Mouse (Mus musculus) CH12.LX (cell line): Measurements from ENCODE around the gene Dnmbp. TPM values are rescaled to one million over a fixed set of nuclear protein-coding genes. Genes with fewer than 3 reads are reported as not detected.

ENCODE experiments used
- DNase-seq: peaks from one replicate; pipeline ENCODE4 v3.0.0-alpha.2; 2013; ENCODE audit errors: extremely low read depth
- H3K27ac ChIP-seq: 2 replicates; pipeline ENCODE4 v1.5.1; 2012; ENCODE audit warnings: low read depth, mild to moderate bottlenecking, control low read depth, moderate library complexity; ENCODE audit not compliant: insufficient read depth
- H3K27me3 ChIP-seq: replicated peaks from 2 replicates; pipeline ENCODE3; 2012; ENCODE audit warnings: inconsistent platforms
- H3K36me3 ChIP-seq, 2 experiments: replicated peaks in 1 of 2; 2 replicates each; pipeline versions ENCODE3 to v1.6.1; 2012; ENCODE audit warnings: inconsistent platforms in 1 of 2, low read length in 1 of 2, mild to moderate bottlenecking in 1 of 2, mixed read lengths in 1 of 2, moderate library complexity in 1 of 2; ENCODE audit not compliant: control insufficient read depth in 1 of 2, insufficient read depth in 1 of 2
- H3K4me1 ChIP-seq, 2 experiments: 2 replicates each; pipeline ENCODE4 v1.6.1; 2012; ENCODE audit warnings: inconsistent platforms in 1 of 2, moderate library complexity in 1 of 2; ENCODE audit not compliant: insufficient read depth in 2 of 2, control insufficient read depth in 1 of 2
- H3K4me2 ChIP-seq: 2 replicates; pipeline ENCODE4 v1.6.1; 2012; ENCODE audit warnings: low read depth, mild to moderate bottlenecking, control low read depth; ENCODE audit not compliant: poor library complexity, insufficient read depth, severe bottlenecking
- H3K4me3 ChIP-seq, 3 experiments: fragments of 150-350 bp in 1 of 3; sonication (generic) in 1 of 3; replicated peaks in 1 of 3; 2 replicates each; pipeline versions ENCODE3 to v1.5.1; 2011 to 2012; ENCODE audit warnings: low read depth in 2 of 3, low read length in 2 of 3, mild to moderate bottlenecking in 2 of 3, moderate library complexity in 2 of 3, control low read depth in 1 of 3, improper control_type of control experiment in 1 of 3, inconsistent platforms in 1 of 3, mixed read lengths in 1 of 3; ENCODE audit not compliant: poor library complexity in 1 of 3
- H3K79me2 ChIP-seq: replicated peaks from 2 replicates; pipeline ENCODE4 v1.6.1; 2012; ENCODE audit warnings: mild to moderate bottlenecking, moderate library complexity; ENCODE audit not compliant: control insufficient read depth, poor library complexity, insufficient read depth, severe bottlenecking; ENCODE audit errors: extremely low read depth
- H3K9ac ChIP-seq: 2 replicates; pipeline ENCODE4 v1.6.1; 2012; ENCODE audit warnings: low read depth, mild to moderate bottlenecking, control low read depth, moderate library complexity; ENCODE audit not compliant: insufficient read depth
- H3K9me3 ChIP-seq: replicated peaks from 2 replicates; pipeline ENCODE3; 2012; ENCODE audit warnings: low read length, inconsistent platforms, mixed read lengths
- BHLHE40 ChIP-seq: IDR thresholded peaks from 2 replicates; pipeline ENCODE4 v1.6.1; 2011; ENCODE audit warnings: mild to moderate bottlenecking, low read depth, low read length, improper control_type of control experiment
- CHD2 ChIP-seq: IDR thresholded peaks from 2 replicates; pipeline ENCODE4 v1.6.1; 2011; ENCODE audit warnings: low read length, improper control_type of control experiment
- CTCF ChIP-seq, 2 experiments: IDR thresholded peaks in 1 of 2; conservative IDR thresholded peaks in 1 of 2; 2 replicates each; pipeline ENCODE4 v1.5.1; 2011 to 2012; ENCODE audit warnings: low read depth in 2 of 2, low read length in 2 of 2, improper control_type of control experiment in 1 of 2, inconsistent platforms in 1 of 2, mild to moderate bottlenecking in 1 of 2, moderate library complexity in 1 of 2
- E2F4 ChIP-seq: IDR thresholded peaks from 2 replicates; pipeline ENCODE4 v1.6.1; 2011; ENCODE audit warnings: low read depth, low read length, improper control_type of control experiment; ENCODE audit not compliant: insufficient replicate concordance
- EP300 ChIP-seq: IDR thresholded peaks from 2 replicates; pipeline ENCODE4 v1.6.1; 2011; ENCODE audit warnings: low read length, improper control_type of control experiment
- JUN ChIP-seq: IDR thresholded peaks from 2 replicates; pipeline ENCODE4 v1.6.1; 2011; ENCODE audit warnings: low read depth, mild to moderate bottlenecking, low read length, improper control_type of control experiment, moderate library complexity; ENCODE audit not compliant: insufficient read depth
- MAZ ChIP-seq: IDR thresholded peaks from 2 replicates; pipeline ENCODE4 v1.6.1; 2012; ENCODE audit warnings: low read depth, mild to moderate bottlenecking, inconsistent platforms, low read length, improper control_type of control experiment, moderate library complexity
- MXI1 ChIP-seq: IDR thresholded peaks from 2 replicates; pipeline ENCODE4 v1.6.1; 2011; ENCODE audit warnings: mild to moderate bottlenecking, low read depth, low read length, improper control_type of control experiment
- MYC ChIP-seq: IDR thresholded peaks from 2 replicates; pipeline ENCODE4 v1.6.1; 2011; ENCODE audit warnings: low read depth, mild to moderate bottlenecking, improper control_type of control experiment, low read length
- SMC3 ChIP-seq: IDR thresholded peaks from 2 replicates; pipeline ENCODE4 v1.6.1; 2011; ENCODE audit warnings: low read depth, low read length, improper control_type of control experiment
- ZC3H11A ChIP-seq: IDR thresholded peaks from 2 replicates; pipeline ENCODE4 v1.6.1; 2012; ENCODE audit warnings: low read depth, mild to moderate bottlenecking, inconsistent platforms, low read length, improper control_type of control experiment
- ZMIZ1 ChIP-seq: IDR thresholded peaks from 2 replicates; pipeline ENCODE4 v1.6.1; 2012; ENCODE audit warnings: low read depth, mild to moderate bottlenecking, inconsistent platforms, low read length, improper control_type of control experiment
- ZNF384 ChIP-seq: IDR thresholded peaks from 2 replicates; pipeline ENCODE4 v1.6.1; 2012; ENCODE audit warnings: low read depth, low read length, improper control_type of control experiment, inconsistent platforms
- dilution Hi-C: fragments of 300-500 bp; cut with MboI; formaldehyde crosslinking; loops from 2 replicates; pipeline ENCODE4 v1.14.3; 2020; ENCODE audit warnings: low sequenced_read_pairs; ENCODE audit not compliant: extremely low pct_unique_long_range_greater_than_20kb, extremely low pct_ligation_motif_present
- in situ Hi-C: fragments of 300-500 bp; cut with MboI; formaldehyde crosslinking; loops from 3 replicates; pipeline ENCODE4 v1.14.3; 2019; ENCODE audit warnings: low sequenced_read_pairs, low pct_ligation_motif_present, low pct_unique_long_range_greater_than_20kb, mixed read lengths
- polyA plus RNA-seq: library from polyadenylated mRNA; unstranded; fragments of >175 nt; gene quantifications from 2 replicates; pipeline ENCODE4 v1.2.1, GENCODE M21; 2012; ENCODE audit warnings: low read depth; ENCODE audit not compliant: insufficient read length
- total RNA-seq, 2 experiments: library from RNA; depleted of rRNA; stranded (reverse); fragments of 300-350 nt in 1 of 2; fragments of >200 nt in 1 of 2; gene quantifications; 2 replicates each; pipeline ENCODE4 v1.2.3; 2012 to 2014

Gene Dnmbp
- total and polyA plus RNA-seq, 3 experiments, result 1.8 to 5.4 (median 2.3) TPM

DNA sequence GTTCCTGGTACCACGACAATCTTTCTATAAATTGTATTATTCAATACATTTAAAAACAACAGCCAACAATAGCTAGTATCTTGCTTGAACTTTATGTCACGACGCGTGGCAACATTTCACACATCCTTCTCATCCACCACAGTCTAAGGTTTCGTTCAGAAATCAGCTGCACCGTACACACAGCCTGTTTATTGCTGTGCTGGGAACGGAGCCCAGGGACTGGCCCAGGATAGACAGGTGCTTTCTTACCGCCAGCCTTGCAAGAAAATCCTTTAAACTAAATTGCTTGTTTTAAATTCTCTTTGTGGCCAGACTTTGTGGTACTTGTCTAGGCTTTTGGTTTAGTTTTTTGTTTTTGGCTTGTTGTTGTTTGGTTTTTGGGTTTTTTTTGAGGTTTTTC, 62.6 kb downstream of the Dnmbp start:
- Histone ChIP-seq H3K27me3 (no peaks in the 10 kb centered on the region), H3K9me3 (peaks cover 3% of the 10 kb centered on the region), H3K4me3 (no peak overlapping the region)
- dilution Hi-C loops, result no loop called here
- TF ChIP-seq ZMIZ1, result no peak
- TF ChIP-seq MAZ, result no peak
- TF ChIP-seq, all 38 proteins: peak for 0
- no peak overlapping the region for H3K27ac ChIP-seq
- H3K4me1 ChIP-seq, result peaks cover 0 to 34% of the 10 kb centered on the region in 2 experiments; a peak in 2 of 4 replicates
- H3K4me2 ChIP-seq, result no peak overlapping the region
- in situ Hi-C loops, result no loop called here
- DNase-seq, result no peak
- H3K79me2 ChIP-seq, result no peaks in the 10 kb centered on the region
- H3K9ac ChIP-seq, result no peak overlapping the region
- H3K36me3 ChIP-seq, result peaks cover 0 to 20% of the 10 kb centered on the region in 2 experiments

DNA sequence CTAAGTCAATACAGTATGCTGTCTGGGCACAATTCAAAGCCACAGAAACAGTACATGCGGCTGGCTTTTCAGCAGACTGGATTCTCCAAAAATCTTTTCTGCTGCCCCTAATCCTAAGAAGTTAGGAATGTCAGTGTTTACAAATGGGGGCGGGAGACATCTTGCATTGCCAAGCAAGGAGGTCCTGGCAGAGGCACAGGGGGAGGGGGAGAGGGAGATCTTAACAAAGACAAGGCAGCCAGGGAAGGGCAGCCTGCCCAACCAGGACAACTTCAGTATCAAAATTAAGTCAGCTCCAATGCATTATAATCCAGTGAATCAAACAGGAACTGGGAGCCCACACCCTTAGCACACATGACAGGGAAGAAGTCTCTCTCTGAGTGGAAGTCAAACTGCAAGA, 64.0 kb downstream of the Dnmbp start:
- dilution Hi-C loops, result no loop called here
- Histone ChIP-seq H3K9ac (no peak overlapping the region), H3K4me1 (peaks cover 0 to 34% of the 10 kb centered on the region in 2 experiments; a peak in 2 of 4 replicates), H3K4me3 (no peak overlapping the region), H3K79me2 (no peaks in the 10 kb centered on the region), H3K4me2 (no peak overlapping the region), H3K27ac (no peak overlapping the region), H3K27me3 (no peaks in the 10 kb centered on the region), H3K9me3 (no peaks in the 10 kb centered on the region), H3K36me3 (peaks cover 0 to 26% of the 10 kb centered on the region in 2 experiments)
- DNase-seq, result no peak
- TF ChIP-seq EP300 (no peak), CHD2 (no peak), MYC (no peak)
- in situ Hi-C loops, result no loop called here

DNA sequence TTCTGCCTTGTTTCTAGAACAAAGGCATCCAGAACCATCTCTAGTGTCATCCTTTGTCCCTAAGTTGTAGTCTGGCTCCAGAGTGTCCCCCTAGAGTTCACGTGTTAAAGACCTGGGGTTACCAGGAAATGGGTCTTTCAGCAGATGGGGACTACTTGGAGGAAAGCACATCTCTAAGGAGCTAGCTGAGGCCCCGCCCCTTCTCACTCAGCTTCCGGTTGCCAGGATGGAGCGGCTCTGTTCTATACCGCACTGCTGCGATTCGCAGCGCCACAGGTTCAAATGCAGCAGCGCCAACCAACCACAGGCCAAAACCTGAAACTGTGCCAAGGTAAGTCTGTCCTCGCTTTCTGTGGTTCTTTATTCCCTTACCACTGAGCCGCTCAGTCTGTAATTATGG, 65.6 kb downstream of the Dnmbp start:
- H3K4me2 ChIP-seq, result no peak overlapping the region
- no peak for TF ChIP-seq CTCF (conservative IDR thresholded peaks at IDR 0.05 in 1 of 2, IDR thresholded peaks at IDR 0.05 in 1 of 2; ENCODE audit: low read depth in 2 of 2, low read length in 2 of 2)
- TF ChIP-seq BHLHE40, result no peak
- no peak for TF ChIP-seq ZC3H11A
- TF ChIP-seq SMC3, result no peak
- TF ChIP-seq MYC, result no peak
- no peak for TF ChIP-seq JUN
- no peak for TF ChIP-seq ZNF384
- no peak for TF ChIP-seq E2F4
- TF ChIP-seq MXI1, result no peak
- H3K4me3 ChIP-seq, result no peak overlapping the region
- H3K9me3 ChIP-seq, result no peaks in the 10 kb centered on the region
- dilution Hi-C loops (no loop called here), in situ Hi-C loops (no loop called here)
- H3K27ac ChIP-seq, result no peak overlapping the region
- no peak overlapping the region for H3K9ac ChIP-seq
- no peak for DNase-seq
- H3K79me2 ChIP-seq, result no peaks in the 10 kb centered on the region
- peaks cover 0 to 18% of the 10 kb centered on the region in 2 experiments; a peak in 1 of 4 replicates for H3K4me1 ChIP-seq
- H3K27me3 ChIP-seq, result no peaks in the 10 kb centered on the region
- H3K36me3 ChIP-seq, result peaks cover 0 to 38% of the 10 kb centered on the region in 2 experiments
